Mouse (Mus musculus): ENCODE results near the gene Hps3.
"Not testable (repeated sequence)": the region's sequence is repeated elsewhere in the genome, so short reads cannot be mapped to it uniquely, and the experiment has no call there.

Gene Hps3

DNA sequence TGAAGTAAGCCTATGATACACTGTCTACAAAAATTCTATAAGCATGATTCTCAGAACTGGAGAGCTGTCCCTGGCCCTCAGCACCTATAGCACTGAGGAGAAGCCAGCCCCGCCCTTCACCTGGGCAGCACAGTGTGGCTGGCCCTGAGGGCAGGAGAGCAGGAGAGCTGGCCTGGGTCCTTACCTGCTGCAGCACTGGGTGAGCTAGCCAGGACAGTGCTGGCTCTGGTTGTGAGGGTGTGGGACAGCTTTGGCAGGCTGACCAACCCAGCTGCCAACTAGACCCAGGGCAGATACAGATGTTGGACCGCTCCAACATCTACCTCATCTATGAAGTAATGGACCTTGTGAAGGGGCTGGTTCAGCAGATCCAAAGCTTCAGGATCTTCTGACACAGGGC is 20.7 kb downstream of the Hps3 start:
- no peak overlapping the region for H3K4me3 ChIP-seq (replicated peaks; ENCODE audit: low read length)
- peaks cover 10% of the 10 kb centered on the region for H3K4me1 ChIP-seq (replicated peaks; ENCODE audit: low read depth, low read length)
- H3K27me3 ChIP-seq (ENCODE audit: insufficient read depth, low read length), result no peaks in the 10 kb centered on the region
- no peaks in the 10 kb centered on the region for H3K9me3 ChIP-seq (ENCODE audit: low read length)
- H3K36me3 ChIP-seq (ENCODE audit: insufficient read depth, low read length), result peaks cover 61% of the 10 kb centered on the region
- TF ChIP-seq NANOG (IDR thresholded peaks at IDR 0.05; ENCODE audit: borderline replicate concordance, low read length) (no peak), POU5F1 (IDR thresholded peaks at IDR 0.05; ENCODE audit: borderline replicate concordance, low read length) (no peak), CTCF (conservative IDR thresholded peaks at IDR 0.05; ENCODE audit: low read length) (no peak)

- not testable (repeated sequence) for H3K4me3 ChIP-seq (replicated peaks; ENCODE audit: low read length); H3K9me3 ChIP-seq (ENCODE audit: low read length)
- peaks cover 41% of the 10 kb centered on the region for H3K36me3 ChIP-seq (ENCODE audit: insufficient read depth, low read length)
Measured at GRCm38 (mm10) chr3:20010905-20011304, 24.2 kb downstream of the Hps3 start.

GRCm38 (mm10) chr3:20010464-20010863 is 24.7 kb downstream of the Hps3 start:
- Histone ChIP-seq H3K4me1 (replicated peaks; ENCODE audit: low read depth, low read length) (peaks cover 10% of the 10 kb centered on the region), H3K36me3 (ENCODE audit: insufficient read depth, low read length) (peaks cover 37% of the 10 kb centered on the region), H3K9me3 (ENCODE audit: low read length) (no peaks in the 10 kb centered on the region), H3K4me3 (replicated peaks; ENCODE audit: low read length) (no peak overlapping the region), H3K27me3 (ENCODE audit: insufficient read depth, low read length) (no peaks in the 10 kb centered on the region)
- no peak for TF ChIP-seq CTCF (conservative IDR thresholded peaks at IDR 0.05; ENCODE audit: low read length)
- no peak for TF ChIP-seq POU5F1 (IDR thresholded peaks at IDR 0.05; ENCODE audit: borderline replicate concordance, low read length)
- no peak for TF ChIP-seq NANOG (IDR thresholded peaks at IDR 0.05; ENCODE audit: borderline replicate concordance, low read length)

More at GRCm38 (mm10) chr3:20010905-20011304, 24.2 kb downstream of the Hps3 start:
- H3K4me1 ChIP-seq (replicated peaks; ENCODE audit: low read depth, low read length); H3K27me3 ChIP-seq (ENCODE audit: insufficient read depth, low read length): not testable (repeated sequence)

GRCm38 (mm10) chr3:20007759-20008158 is 27.4 kb downstream of the Hps3 start:
- no peaks in the 10 kb centered on the region for H3K9me3 ChIP-seq (ENCODE audit: low read length)
- no peak overlapping the region for H3K4me3 ChIP-seq (replicated peaks; ENCODE audit: low read length)
- no peaks in the 10 kb centered on the region for H3K27me3 ChIP-seq (ENCODE audit: insufficient read depth, low read length)
- TF ChIP-seq CTCF (conservative IDR thresholded peaks at IDR 0.05; ENCODE audit: low read length), result no peak
- TF ChIP-seq NANOG (IDR thresholded peaks at IDR 0.05; ENCODE audit: borderline replicate concordance, low read length), result no peak
- TF ChIP-seq POU5F1 (IDR thresholded peaks at IDR 0.05; ENCODE audit: borderline replicate concordance, low read length), result no peak
- H3K4me1 ChIP-seq (replicated peaks; ENCODE audit: low read depth, low read length), result peaks cover 12% of the 10 kb centered on the region
- H3K36me3 ChIP-seq (ENCODE audit: insufficient read depth, low read length), result peaks cover 31% of the 10 kb centered on the region

- Histone ChIP-seq H3K27me3 (ENCODE audit: insufficient read depth, low read length) (no peaks in the 10 kb centered on the region), H3K36me3 (ENCODE audit: insufficient read depth, low read length) (peaks cover 29% of the 10 kb centered on the region), H3K9me3 (ENCODE audit: low read length) (no peaks in the 10 kb centered on the region), H3K4me3 (replicated peaks; ENCODE audit: low read length) (no peak overlapping the region), H3K4me1 (replicated peaks; ENCODE audit: low read depth, low read length) (peaks cover 12% of the 10 kb centered on the region)
- TF ChIP-seq NANOG (IDR thresholded peaks at IDR 0.05; ENCODE audit: borderline replicate concordance, low read length) (no peak), CTCF (conservative IDR thresholded peaks at IDR 0.05; ENCODE audit: low read length) (no peak), POU5F1 (IDR thresholded peaks at IDR 0.05; ENCODE audit: borderline replicate concordance, low read length) (no peak)
Measured at GRCm38 (mm10) chr3:20007275-20007674, 27.8 kb downstream of the Hps3 start.

GRCm38 (mm10) chr3:20005611-20006010 is 29.5 kb downstream of the Hps3 start:
- peaks cover 29% of the 10 kb centered on the region for H3K36me3 ChIP-seq (ENCODE audit: insufficient read depth, low read length)
- TF ChIP-seq POU5F1 (IDR thresholded peaks at IDR 0.05; ENCODE audit: borderline replicate concordance, low read length), result no peak
- TF ChIP-seq NANOG (IDR thresholded peaks at IDR 0.05; ENCODE audit: borderline replicate concordance, low read length), result no peak
- TF ChIP-seq CTCF (conservative IDR thresholded peaks at IDR 0.05; ENCODE audit: low read length), result no peak
- no peaks in the 10 kb centered on the region for H3K9me3 ChIP-seq (ENCODE audit: low read length)
- H3K4me3 ChIP-seq (replicated peaks; ENCODE audit: low read length), result no peak overlapping the region
- peaks cover 9% of the 10 kb centered on the region for H3K4me1 ChIP-seq (replicated peaks; ENCODE audit: low read depth, low read length)
- H3K27me3 ChIP-seq (ENCODE audit: insufficient read depth, low read length), result no peaks in the 10 kb centered on the region

DNA sequence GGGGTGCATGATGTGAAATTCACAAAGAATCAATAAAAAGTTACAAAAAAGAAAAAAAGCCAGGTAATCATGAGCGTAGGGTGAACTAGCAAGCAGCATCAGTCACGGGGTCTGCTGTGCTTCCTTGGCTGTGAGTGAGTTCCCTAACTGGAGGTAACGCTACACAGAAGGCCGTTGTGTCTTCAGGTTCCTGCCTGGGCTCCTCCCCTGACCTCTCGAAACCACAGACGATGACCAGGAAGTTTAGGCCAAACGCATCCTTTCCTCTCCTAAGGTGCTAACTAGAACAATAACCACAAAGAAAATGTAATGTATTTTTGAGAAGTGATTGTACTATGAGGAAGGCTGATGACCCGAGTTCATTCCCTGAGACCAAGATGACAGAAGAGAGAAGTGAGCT is 30.7 kb downstream of the Hps3 start:
- H3K27me3 ChIP-seq (ENCODE audit: insufficient read depth, low read length), result no peaks in the 10 kb centered on the region
- peaks cover 7% of the 10 kb centered on the region; the same call in 1 of the 2 replicates for H3K4me1 ChIP-seq (replicated peaks; ENCODE audit: low read depth, low read length)
- H3K36me3 ChIP-seq (ENCODE audit: insufficient read depth, low read length), result peaks cover 33% of the 10 kb centered on the region
- no peak overlapping the region for H3K4me3 ChIP-seq (replicated peaks; ENCODE audit: low read length)
- TF ChIP-seq POU5F1 (IDR thresholded peaks at IDR 0.05; ENCODE audit: borderline replicate concordance, low read length) (no peak), CTCF (conservative IDR thresholded peaks at IDR 0.05; ENCODE audit: low read length) (no peak), NANOG (IDR thresholded peaks at IDR 0.05; ENCODE audit: borderline replicate concordance, low read length) (no peak)
- no peaks in the 10 kb centered on the region for H3K9me3 ChIP-seq (ENCODE audit: low read length)

GRCm38 (mm10) chr3:20002786-20003185 is 32.3 kb downstream of the Hps3 start:
- H3K4me3 ChIP-seq (replicated peaks; ENCODE audit: low read length), result no peak overlapping the region
- TF ChIP-seq CTCF (conservative IDR thresholded peaks at IDR 0.05; ENCODE audit: low read length) (0 out of 2 replicates have a peak, but pooled peaks have one; percentile 25), NANOG (IDR thresholded peaks at IDR 0.05; ENCODE audit: borderline replicate concordance, low read length) (no peak), POU5F1 (IDR thresholded peaks at IDR 0.05; ENCODE audit: borderline replicate concordance, low read length) (no peak)
- no peaks in the 10 kb centered on the region for H3K27me3 ChIP-seq (ENCODE audit: insufficient read depth, low read length)
- H3K4me1 ChIP-seq (replicated peaks; ENCODE audit: low read depth, low read length), result peaks cover 7% of the 10 kb centered on the region; the same call in 1 of the 2 replicates
- peaks cover 32% of the 10 kb centered on the region for H3K36me3 ChIP-seq (ENCODE audit: insufficient read depth, low read length)
- no peaks in the 10 kb centered on the region for H3K9me3 ChIP-seq (ENCODE audit: low read length)

GRCm38 (mm10) chr3:20000806-20001205 is 34.3 kb downstream of the Hps3 start:
- Histone ChIP-seq H3K27me3 (ENCODE audit: insufficient read depth, low read length) (no peaks in the 10 kb centered on the region), H3K4me1 (replicated peaks; ENCODE audit: low read depth, low read length) (peaks cover 7% of the 10 kb centered on the region; the same call in 1 of the 2 replicates), H3K9me3 (ENCODE audit: low read length) (no peaks in the 10 kb centered on the region), H3K36me3 (ENCODE audit: insufficient read depth, low read length) (peaks cover 39% of the 10 kb centered on the region), H3K4me3 (replicated peaks; ENCODE audit: low read length) (no peak overlapping the region)
- TF ChIP-seq CTCF (conservative IDR thresholded peaks at IDR 0.05; ENCODE audit: low read length) (no peak), POU5F1 (IDR thresholded peaks at IDR 0.05; ENCODE audit: borderline replicate concordance, low read length) (no peak), NANOG (IDR thresholded peaks at IDR 0.05; ENCODE audit: borderline replicate concordance, low read length) (no peak)

Measured in E14TG2a.4 (cell line).